Mouse (Mus musculus): ENCODE data around the gene Gm21411. TPM values are rescaled to one million over a fixed set of nuclear protein-coding genes. Genes with fewer than 3 reads are reported as not detected.
"Not testable (repeated sequence)": the region's sequence is repeated elsewhere in the genome, so short reads cannot be mapped to it uniquely, and the experiment has no call there.

Gene Gm21411
- total RNA-seq (2017), result not detected in 2 replicates

- ATAC-seq (replicated peaks; ENCODE audit: low read depth, poor library complexity, severe bottlenecking), result not testable (repeated sequence)
Observed at GRCm38 (mm10) chr4:146909386-146910137, at the start of gene Gm21411. TSS of gene Gm21411 (minus strand) at chr4:146909590.

GRCm38 (mm10) chr4:146941691-146942090 lies 32.3 kb upstream of the Gm21411 start:
- not testable (repeated sequence) for ATAC-seq (replicated peaks; ENCODE audit: low read depth, poor library complexity, severe bottlenecking)

GRCm38 (mm10) chr4:146932311-146933082 lies 23.1 kb upstream of the Gm21411 start:
- ATAC-seq (replicated peaks; ENCODE audit: low read depth, poor library complexity, severe bottlenecking), result peak; percentile 32; the same call in 1 of the 2 replicates

GRCm38 (mm10) chr4:146915196-146915595 lies 5.8 kb upstream of the Gm21411 start:
- ATAC-seq (replicated peaks; ENCODE audit: low read depth, poor library complexity, severe bottlenecking), result no peak

GRCm38 (mm10) chr4:146908131-146908530 lies 1.3 kb downstream of the Gm21411 start:
- not testable (repeated sequence) for ATAC-seq (replicated peaks; ENCODE audit: low read depth, poor library complexity, severe bottlenecking)

- not testable (repeated sequence) for ATAC-seq (replicated peaks; ENCODE audit: low read depth, poor library complexity, severe bottlenecking)
Observed at GRCm38 (mm10) chr4:146904782-146905181, 4.6 kb downstream of the Gm21411 start.

GRCm38 (mm10) chr4:146903126-146903525 lies 6.3 kb downstream of the Gm21411 start:
- not testable (repeated sequence) for ATAC-seq (replicated peaks; ENCODE audit: low read depth, poor library complexity, severe bottlenecking)

Other genes with a start within 250 kb of the Gm21411 start
- gene Zfp989, start 62.4 kb upstream of the Gm21411 start, total RNA-seq (2017), result 0.14 TPM in 1 of 2 replicates, not detected in the other
- gene Rex2, start 112.3 kb upstream of the Gm21411 start, total RNA-seq (2017), result not detected in 2 replicates
- 30.8 and 38.1 TPM in 2 replicates for gene Zfp991, start 222.4 kb upstream of the Gm21411 start, total RNA-seq (2017)

Data from common myeloid progenitor, adult 5-6 weeks (primary cell).